Mouse (Mus musculus) brown adipose tissue, adult 24 weeks (tissue): ENCODE measurements around the gene Aox2. TPM values are rescaled to one million over a fixed set of nuclear protein-coding genes. Genes with fewer than 3 reads are reported as not detected.

Experiments used
- H3K27ac ChIP-seq: fragments of 200-500 bp; replicated peaks from 2 replicates; pipeline ENCODE4 v1.5.1; 2012; ENCODE audit warnings: low read depth, mild to moderate bottlenecking, low read length
- H3K4me1 ChIP-seq: fragments of 200-500 bp; 2 replicates; pipeline ENCODE4 v1.6.1; 2012; ENCODE audit warnings: low read length, mixed read lengths; ENCODE audit not compliant: control insufficient read depth, insufficient read depth, insufficient read length
- H3K4me3 ChIP-seq: fragments of 200-500 bp; 2 replicates; pipeline ENCODE4 v1.5.1; 2012; ENCODE audit warnings: low read depth, mild to moderate bottlenecking, low read length, moderate library complexity; ENCODE audit not compliant: insufficient read depth
- polyA plus RNA-seq: library from polyadenylated mRNA; stranded (reverse); fragments of >200 nt; gene quantifications from 2 replicates; pipeline ENCODE4 v1.2.4, GENCODE M21; 2012; ENCODE audit not compliant: missing spikeins, insufficient read depth, insufficient read length

Gene Aox2
- polyA plus RNA-seq, 1 experiment: not detected

GRCm38 (mm10) chr1:58392652-58393283 is 114.6 kb downstream of the Aox2 start, which contains the start of gene Bzw1:
Bzw1 (plus strand) TSS chr1:58392898.
- Histone ChIP-seq H3K4me3 (peak within 1 kb of the TSS; percentile 97), H3K27ac (peak within 1 kb of the TSS; percentile 97), H3K4me1 (peaks cover 3% of the 10 kb centered on the region; the same call in 1 of the 2 replicates)

GRCm38 (mm10) chr1:58393284-58394195 is 115.4 kb downstream of the Aox2 start:
- Histone ChIP-seq H3K4me3 (peak overlapping the region; percentile 97), H3K27ac (peak overlapping the region; percentile 73), H3K4me1 (peaks cover 3% of the 10 kb centered on the region; the same call in 1 of the 2 replicates)

GRCm38 (mm10) chr1:58395341-58395740 is 117.2 kb downstream of the Aox2 start:
- no peak overlapping the region for H3K27ac ChIP-seq
- H3K4me1 ChIP-seq: peaks cover 3% of the 10 kb centered on the region; the same call in 1 of the 2 replicates

DNA sequence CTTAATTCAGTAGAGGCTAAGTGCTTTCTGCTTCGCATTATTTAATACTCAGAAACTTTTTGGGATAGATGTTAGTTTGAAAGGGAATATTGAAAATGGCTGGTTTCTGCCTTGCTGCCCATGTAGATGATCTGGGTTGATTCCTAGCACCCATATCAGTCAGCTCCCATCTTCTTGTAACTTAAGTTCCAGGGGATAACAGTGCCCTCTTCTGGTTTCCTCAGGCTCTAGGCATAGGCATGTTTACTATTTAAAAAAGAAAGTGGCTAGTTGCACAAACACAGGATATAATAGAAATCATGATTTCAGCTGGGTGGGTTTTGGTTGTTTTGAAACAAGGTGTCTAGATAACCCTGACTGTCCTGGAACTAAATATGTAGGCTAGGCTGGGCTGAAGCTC is 118.1 kb downstream of the Aox2 start:
- Histone ChIP-seq H3K4me3 (no peak overlapping the region), H3K4me1 (peaks cover 3% of the 10 kb centered on the region; the same call in 1 of the 2 replicates), H3K27ac (no peak overlapping the region)

More at GRCm38 (mm10) chr1:58395341-58395740, 117.2 kb downstream of the Aox2 start:
- H3K4me3 ChIP-seq: no peak overlapping the region

GRCm38 (mm10) chr1:58397731-58398130 is 119.6 kb downstream of the Aox2 start:
- Histone ChIP-seq H3K4me1 (no peaks in the 10 kb centered on the region), H3K27ac (no peak overlapping the region), H3K4me3 (no peak overlapping the region)

GRCm38 (mm10) chr1:58401396-58401795 is 123.3 kb downstream of the Aox2 start:
- no peak overlapping the region for H3K27ac ChIP-seq
- H3K4me1 ChIP-seq: no peaks in the 10 kb centered on the region

DNA sequence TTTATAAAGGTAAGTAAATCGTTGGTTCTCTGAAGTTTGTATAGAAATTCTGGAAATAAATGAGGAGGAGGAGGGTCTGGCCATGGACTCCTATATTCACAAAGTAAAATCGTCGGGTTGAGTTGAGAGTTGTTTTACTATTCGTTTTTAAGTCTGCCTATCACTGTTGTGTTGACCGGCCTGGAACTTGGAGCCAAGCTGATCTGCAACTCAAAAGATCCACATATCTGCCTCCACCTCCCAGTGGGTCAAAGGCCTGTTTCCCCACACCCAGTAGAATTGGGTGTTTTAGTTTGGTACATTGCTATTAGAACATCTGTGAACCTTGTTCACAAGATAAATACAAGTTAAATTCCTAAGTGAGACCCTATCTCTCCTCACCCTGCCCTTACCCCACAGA is 125.6 kb downstream of the Aox2 start:
- Histone ChIP-seq H3K4me1 (no peaks in the 10 kb centered on the region), H3K27ac (no peak overlapping the region), H3K4me3 (no peak overlapping the region)

More at GRCm38 (mm10) chr1:58401396-58401795, 123.3 kb downstream of the Aox2 start:
- no peak overlapping the region for H3K4me3 ChIP-seq

DNA sequence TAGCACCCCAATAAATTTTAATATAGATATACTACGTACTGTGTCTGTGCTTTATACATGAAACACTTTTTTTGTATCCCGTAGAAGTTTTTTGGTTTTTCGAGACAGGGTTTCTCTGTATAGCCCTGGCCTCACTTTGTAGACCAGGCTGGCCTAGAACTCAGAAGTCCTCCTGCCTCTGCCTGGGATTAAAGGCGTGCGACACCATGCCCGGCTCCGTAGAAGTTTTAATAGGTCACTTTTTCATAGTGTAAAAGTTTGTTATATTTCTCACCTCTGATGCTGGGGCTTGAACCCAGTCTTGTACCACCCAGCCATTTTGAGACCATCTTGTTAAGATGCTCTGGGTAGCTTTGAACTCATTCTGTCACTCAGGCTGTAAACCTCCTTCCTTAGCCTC is 129.2 kb downstream of the Aox2 start:
- Histone ChIP-seq H3K27ac (no peak overlapping the region), H3K4me3 (no peak overlapping the region)

DNA sequence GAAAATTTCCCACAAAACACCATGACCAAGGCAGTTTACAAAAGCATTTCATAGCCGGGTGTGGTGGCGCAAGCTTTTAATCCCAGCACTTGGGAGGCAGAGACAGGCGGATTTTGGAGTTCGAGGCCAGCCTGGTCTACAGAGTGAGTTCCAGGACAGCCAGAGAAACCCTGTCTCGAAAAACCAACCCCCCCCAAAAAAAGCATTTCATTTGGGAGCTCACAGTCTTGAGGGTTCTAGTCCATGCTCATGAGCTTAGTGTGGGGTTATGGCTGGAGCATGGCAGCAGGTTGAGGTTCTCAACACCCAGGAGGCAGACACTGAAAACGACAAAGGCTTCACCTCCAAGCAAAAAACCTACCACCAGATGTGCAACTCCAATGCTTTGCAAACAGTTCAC is 130.0 kb downstream of the Aox2 start:
- no peak overlapping the region for H3K4me3 ChIP-seq
- no peaks in the 10 kb centered on the region for H3K4me1 ChIP-seq
- no peak overlapping the region for H3K27ac ChIP-seq

More for the DNA sequence above, 129.2 kb downstream of the Aox2 start:
- H3K4me1 ChIP-seq: no peaks in the 10 kb centered on the region

- no peak overlapping the region for H3K4me3 ChIP-seq
- H3K27ac ChIP-seq: no peak overlapping the region
- H3K4me1 ChIP-seq: no peaks in the 10 kb centered on the region
Observed at GRCm38 (mm10) chr1:58409553-58410197, 131.5 kb downstream of the Aox2 start.

- no peak overlapping the region for H3K27ac ChIP-seq
- no peak overlapping the region for H3K4me3 ChIP-seq
- H3K4me1 ChIP-seq: no peaks in the 10 kb centered on the region
Observed at GRCm38 (mm10) chr1:58410198-58410588, 132.1 kb downstream of the Aox2 start.

GRCm38 (mm10) chr1:58410776-58411175 is 132.7 kb downstream of the Aox2 start:
- Histone ChIP-seq H3K4me1 (no peaks in the 10 kb centered on the region), H3K4me3 (no peak overlapping the region), H3K27ac (no peak overlapping the region)

- no peak overlapping the region for H3K27ac ChIP-seq
- H3K4me1 ChIP-seq: no peaks in the 10 kb centered on the region
- H3K4me3 ChIP-seq: no peak overlapping the region
Observed at GRCm38 (mm10) chr1:58415442-58415841, 137.3 kb downstream of the Aox2 start.

GRCm38 (mm10) chr1:58416048-58416447 is 137.9 kb downstream of the Aox2 start:
- H3K4me1 ChIP-seq: peaks cover 2% of the 10 kb centered on the region
- no peak overlapping the region for H3K27ac ChIP-seq
- no peak overlapping the region for H3K4me3 ChIP-seq

GRCm38 (mm10) chr1:58420032-58420431 is 141.9 kb downstream of the Aox2 start:
- Histone ChIP-seq H3K4me3 (no peak overlapping the region), H3K27ac (no peak overlapping the region), H3K4me1 (peaks cover 5% of the 10 kb centered on the region)
